Mouse (Mus musculus) regulatory T cell (primary cell): ENCODE results near the gene Ece1.
"Not testable (repeated sequence)": the region's sequence is repeated elsewhere in the genome, so short reads cannot be mapped to it uniquely, and the experiment has no call there.

Source experiments
- in situ Hi-C: fragments of 300-600 bp; cut with MboI, MseI; formaldehyde crosslinking; loops from one replicate; pipeline ENCODE4 v1.15.1; 2025; ENCODE audit warnings: high pct_unique_total_duplicates

The Ece1 gene

GRCm38 (mm10) chr4:137862019-137862418 lies at the start of gene Ece1:
Gene Ece1 (plus strand): TSS chr4:137862237.
- in situ Hi-C loops = no loop called here

DNA sequence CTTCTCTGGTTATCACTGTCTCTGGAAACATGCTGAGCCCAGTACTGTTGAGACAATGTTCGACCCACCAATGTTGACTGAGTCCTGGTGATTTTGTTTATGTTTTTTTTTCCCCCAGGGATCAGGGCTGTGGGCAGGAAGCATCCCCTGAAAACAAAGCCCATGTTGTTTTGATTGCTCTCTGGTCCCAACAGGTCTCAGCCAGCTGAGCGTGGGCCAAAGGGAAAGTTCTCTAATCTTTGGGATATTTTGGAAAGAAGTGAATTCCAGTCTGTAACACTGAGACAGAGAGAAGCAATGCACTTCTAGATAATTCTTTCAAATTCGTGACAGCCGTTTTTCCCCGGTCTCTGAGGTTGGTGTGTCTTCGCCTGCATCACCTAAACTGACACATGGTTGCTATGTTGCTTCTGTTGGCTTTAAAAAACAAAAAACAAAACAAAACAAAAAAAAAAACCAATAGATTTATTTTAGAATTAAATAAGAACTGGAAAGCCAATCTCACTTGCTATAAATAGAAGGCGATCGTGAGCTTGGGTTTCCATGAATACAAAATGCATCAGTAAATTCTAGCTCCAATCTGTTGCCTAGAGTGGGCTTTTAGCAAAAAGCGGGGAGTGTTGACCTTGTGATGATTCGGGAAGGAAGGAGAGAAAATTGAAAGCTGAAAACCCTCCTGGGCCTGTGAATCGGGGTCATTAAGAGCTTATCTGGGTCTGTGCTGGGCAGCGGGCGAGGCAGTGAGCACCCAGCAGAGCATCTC lies 48.9 kb upstream of the Ece1 start:
- in situ Hi-C loops = no loop called here

DNA sequence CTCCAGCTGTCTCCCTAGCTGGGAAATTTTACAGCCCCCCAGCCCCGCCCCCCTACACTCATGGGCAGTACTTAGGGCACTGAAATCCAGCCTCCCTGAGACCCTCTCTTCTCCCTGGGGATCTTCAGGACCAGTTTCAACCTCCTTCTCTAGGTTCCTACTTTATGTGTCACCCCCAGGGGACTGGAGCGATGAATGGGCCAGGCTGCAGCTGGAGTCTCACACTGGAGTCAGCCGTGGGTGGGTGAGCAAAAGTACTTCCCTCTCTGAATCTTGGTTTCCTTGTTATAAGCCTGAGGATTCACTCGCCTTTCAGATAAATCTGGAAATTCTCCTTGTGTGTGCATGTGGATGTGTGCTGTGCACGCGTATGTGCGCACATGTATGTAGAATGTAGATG lies 47.9 kb upstream of the Ece1 start:
- in situ Hi-C loops = no loop called here

DNA sequence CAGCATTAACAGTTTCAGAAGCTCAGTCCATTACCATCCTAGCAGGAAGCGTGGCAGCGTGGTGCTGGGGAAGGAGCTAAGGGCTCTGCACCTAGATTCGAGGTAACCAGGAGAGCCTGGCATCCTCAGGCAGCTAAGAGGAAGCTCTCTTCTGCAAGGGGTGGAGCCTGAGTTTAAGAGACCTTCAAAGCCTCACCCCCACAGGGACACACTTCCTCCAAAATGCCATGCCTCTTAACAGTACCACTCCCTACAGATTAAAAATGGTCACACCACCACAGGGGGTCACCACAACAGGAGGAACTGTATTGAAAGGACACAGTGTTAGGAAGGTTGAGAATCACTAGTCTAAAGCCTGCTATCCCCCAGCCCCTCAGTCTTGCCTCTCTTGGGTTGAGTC lies 46.6 kb upstream of the Ece1 start:
- in situ Hi-C loops = no loop called here

DNA sequence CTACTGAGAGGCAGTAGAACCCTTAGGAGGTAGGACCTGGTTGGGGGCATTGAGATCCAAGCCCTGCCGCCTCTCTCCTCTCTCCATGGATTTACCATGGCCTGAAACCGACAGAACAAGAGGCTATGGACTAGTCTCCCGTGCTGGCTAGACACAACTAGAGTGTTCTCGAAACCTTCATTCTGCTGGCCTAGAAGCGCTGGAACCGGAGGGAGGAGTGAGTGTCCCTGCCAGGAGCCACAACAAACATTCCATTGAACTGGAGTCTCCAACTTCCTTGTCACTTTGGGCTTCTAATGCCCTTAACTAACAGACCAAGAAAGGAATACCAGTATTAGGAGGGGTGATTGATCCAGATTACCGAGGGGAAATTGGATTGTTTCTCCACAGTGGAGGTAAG lies 45.8 kb upstream of the Ece1 start:
- in situ Hi-C loops = no loop called here

- in situ Hi-C loops = no loop called here
Measured at GRCm38 (mm10) chr4:137818341-137818740, 43.7 kb upstream of the Ece1 start.

DNA sequence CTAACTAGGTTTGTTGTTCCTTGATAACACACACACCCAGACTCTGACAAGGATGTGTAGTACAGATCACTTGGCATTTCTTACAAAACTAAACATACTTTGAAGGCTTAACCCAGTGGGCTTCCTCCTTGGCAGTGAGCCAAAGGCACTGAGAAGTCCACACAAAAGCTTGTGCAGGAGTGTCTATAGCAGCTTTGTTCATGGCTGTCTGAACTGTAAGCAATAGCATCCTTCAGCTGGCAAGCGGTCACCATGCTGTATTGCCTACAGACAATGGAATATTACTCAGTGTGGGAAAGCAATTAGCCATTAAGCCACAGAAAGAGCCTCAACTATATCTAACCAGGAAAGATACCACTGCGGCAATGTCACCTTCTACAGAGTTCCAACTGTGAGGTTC lies 42.5 kb upstream of the Ece1 start:
- in situ Hi-C loops = no loop called here

- in situ Hi-C loops = no loop called here
Measured at GRCm38 (mm10) chr4:137820721-137821120, 41.3 kb upstream of the Ece1 start.

GRCm38 (mm10) chr4:137822537-137822936 lies 39.5 kb upstream of the Ece1 start:
- in situ Hi-C loops = no loop called here

GRCm38 (mm10) chr4:137823542-137823941 lies 38.5 kb upstream of the Ece1 start:
- in situ Hi-C loops = no loop called here

- in situ Hi-C loops = no loop called here
Measured at GRCm38 (mm10) chr4:137824881-137825280, 37.2 kb upstream of the Ece1 start.

GRCm38 (mm10) chr4:137830380-137830779 lies 31.7 kb upstream of the Ece1 start:
- in situ Hi-C loops = no loop called here

- in situ Hi-C loops = no loop called here
Measured at GRCm38 (mm10) chr4:137831598-137831997, 30.4 kb upstream of the Ece1 start.

GRCm38 (mm10) chr4:137835624-137836337 lies 26.3 kb upstream of the Ece1 start:
- in situ Hi-C loops = loop anchor here (5.0 kb wide), 1 partner anchor 103 kb away; no protein-coding TSS in a partner anchor

DNA sequence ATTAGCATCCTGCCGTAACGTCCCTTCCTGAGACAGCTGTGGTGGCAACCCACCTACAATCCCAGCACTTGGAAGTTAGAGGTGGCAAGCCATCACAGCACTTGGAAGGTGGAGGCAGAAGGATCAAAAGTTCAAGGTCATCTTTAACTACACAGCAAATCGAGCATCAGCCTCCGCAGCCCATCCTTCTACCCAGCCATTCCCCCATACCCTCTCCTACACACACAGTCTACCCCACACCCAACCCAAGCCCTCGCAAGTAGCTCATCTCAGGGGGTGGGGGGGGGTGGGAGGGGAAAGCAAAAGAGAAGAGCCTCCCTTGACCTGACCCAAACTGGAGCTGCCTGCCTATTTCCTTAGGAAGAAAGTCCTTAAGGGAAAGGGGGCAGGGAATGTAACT lies 25.3 kb upstream of the Ece1 start:
- in situ Hi-C loops = loop anchor here (5.0 kb wide), 1 partner anchor 104 kb away; no protein-coding TSS in a partner anchor

DNA sequence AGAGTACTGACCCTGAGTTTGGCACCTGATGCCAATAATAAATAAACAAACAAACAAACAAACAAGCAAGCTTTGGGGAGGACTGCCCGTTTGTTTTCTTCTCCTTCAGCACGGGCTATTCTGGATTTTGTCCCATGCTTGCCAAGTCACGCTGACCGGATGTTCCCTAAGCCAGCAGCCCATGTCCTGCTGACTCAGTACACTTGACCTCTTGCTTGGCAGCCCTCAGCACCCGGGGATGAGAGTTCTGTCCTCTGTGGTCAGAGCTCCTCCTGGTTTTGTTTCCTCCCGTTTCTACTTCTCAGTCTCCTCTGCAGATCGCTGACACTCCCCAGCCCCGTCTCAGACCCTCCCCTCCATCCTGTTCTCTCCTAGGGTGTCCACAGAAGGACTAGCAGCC lies 24.2 kb upstream of the Ece1 start:
- in situ Hi-C loops = loop anchor here (5.0 kb wide), 1 partner anchor 105 kb away; no protein-coding TSS in a partner anchor

GRCm38 (mm10) chr4:137838791-137839190 lies 23.2 kb upstream of the Ece1 start:
- in situ Hi-C loops = loop anchor here (5.0 kb wide), 1 partner anchor 106 kb away; no protein-coding TSS in a partner anchor

DNA sequence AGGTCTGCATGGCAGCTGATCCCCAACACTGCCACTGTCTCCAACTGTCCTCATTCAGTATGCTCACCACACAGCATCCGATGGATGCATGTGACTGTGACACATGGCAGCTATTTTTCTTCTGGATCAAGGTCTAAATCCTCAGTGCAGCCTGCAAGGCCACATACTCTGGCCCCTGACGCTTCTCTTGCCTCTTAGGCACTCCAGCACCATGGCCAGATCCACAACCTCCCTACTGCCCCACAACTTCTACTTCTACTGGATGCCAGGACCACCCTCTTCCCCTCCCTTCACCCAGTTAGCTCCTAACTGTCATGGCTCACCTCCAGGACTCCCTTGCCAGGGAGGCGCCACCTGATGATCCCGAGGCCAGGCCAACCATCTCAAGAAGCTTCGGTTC lies 22.6 kb upstream of the Ece1 start:
- in situ Hi-C loops = loop anchor here (5.0 kb wide), 1 partner anchor 107 kb away; no protein-coding TSS in a partner anchor

- in situ Hi-C loops = no loop called here
Measured at GRCm38 (mm10) chr4:137844656-137845055, 17.4 kb upstream of the Ece1 start.

DNA sequence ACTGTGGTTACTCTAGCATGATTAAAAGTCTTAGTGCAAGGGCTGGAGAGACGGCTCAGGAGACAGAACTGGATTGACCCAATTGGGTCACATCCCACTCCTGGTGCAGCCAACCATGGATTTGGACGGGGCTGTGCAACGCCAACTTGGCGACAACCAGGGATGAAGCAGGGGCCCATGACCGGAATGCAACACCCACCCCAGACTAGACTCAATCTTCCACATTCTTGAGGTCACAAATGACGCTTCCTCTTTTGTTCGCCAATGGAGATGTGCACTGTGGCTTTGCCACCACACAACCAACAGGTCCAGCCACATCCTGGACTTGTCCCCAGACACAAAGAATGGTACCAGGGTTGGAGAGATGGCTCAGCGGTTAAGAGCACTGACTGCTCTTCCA lies 14.4 kb upstream of the Ece1 start:
- in situ Hi-C loops = not testable (repeated sequence)

- in situ Hi-C loops = loop anchor here (5.0 to 10.0 kb wide), 2 partner anchors 97 to 375 kb away; no protein-coding TSS in a partner anchor
Measured at GRCm38 (mm10) chr4:137850161-137850560, 11.9 kb upstream of the Ece1 start.

- in situ Hi-C loops = loop anchor here (5.0 to 10.0 kb wide), 2 partner anchors 96 to 373 kb away; no protein-coding TSS in a partner anchor
Measured at GRCm38 (mm10) chr4:137851484-137851883, 10.6 kb upstream of the Ece1 start.

- in situ Hi-C loops = loop anchor here (5.0 to 10.0 kb wide), 2 partner anchors 93 to 371 kb away; no protein-coding TSS in a partner anchor
Measured at GRCm38 (mm10) chr4:137853822-137854221, 8.2 kb upstream of the Ece1 start.
